Mouse (Mus musculus) olfactory bulb, adult 2 months (tissue): ENCODE measurements at regions not wholly inside any gene's neighbourhood (a gene's known extent, or its start where the extent isn't known, plus 50 kb on each side); places are given as distances from the start of the nearest gene placed in this dataset.

ENCODE experiments used
- H3K27ac ChIP-seq: fragments of 200-500 bp; 2 replicates; pipeline ENCODE4 v1.5.1; 2012; ENCODE audit warnings: low read depth, low read length; ENCODE audit not compliant: insufficient read depth
- H3K4me1 ChIP-seq: fragments of 200-500 bp; 2 replicates; pipeline ENCODE4 v1.6.1; 2012; ENCODE audit warnings: low read length; ENCODE audit not compliant: control insufficient read depth, insufficient read depth
- H3K4me3 ChIP-seq: fragments of 200-500 bp; 2 replicates; pipeline ENCODE4 v1.5.1; 2012; ENCODE audit warnings: mild to moderate bottlenecking, low read depth, low read length, moderate library complexity; ENCODE audit not compliant: insufficient read depth
- CTCF ChIP-seq: fragments of 200-500 bp; IDR thresholded peaks from 2 replicates; pipeline ENCODE4 v1.5.1; 2012; ENCODE audit warnings: low read depth, mild to moderate bottlenecking, low read length, moderate library complexity; ENCODE audit not compliant: insufficient read depth
- POLR2A ChIP-seq: fragments of 200-500 bp; IDR thresholded peaks from 2 replicates; pipeline ENCODE4 v1.6.1; 2012; ENCODE audit warnings: mild to moderate bottlenecking, low read depth, low read length, moderate library complexity; ENCODE audit not compliant: insufficient read depth
- WGBS: fragments of 180-500 bp; shearing (Covaris S2); methylation state at CpG from one replicate; pipeline ENCODE4 v1.1.7; 2018; 5-methylcytosine and 5-hydroxymethylcytosine counted together

GRCm38 (mm10) chr5:142350574-142350973, 50.7 kb upstream of the Foxk1 start:
- 63% methylated on average over 5 of the region's 5 CpGs for WGBS
- Histone ChIP-seq H3K4me3 (no peak overlapping the region), H3K27ac (no peak overlapping the region), H3K4me1 (no peaks in the 10 kb centered on the region)
- no peak for TF ChIP-seq CTCF
- TF ChIP-seq POLR2A = no peak
